In genomic region chr17:73942268-73942962, GRCm38 (mm10) we compare ENCODE assay signal across 9 mouse cellular contexts. TPM values are rescaled to one million over a fixed set of nuclear protein-coding genes. Genes with fewer than 3 reads are reported as not detected.
A peak's percentile ranks its signal among the peaks of the same experiment; 100 is the strongest.
DNase-seq lines count a peak whose midpoint lies in the region; ATAC-seq and TF ChIP-seq lines count a peak whose summit lies in the region.
"Had no signal": no experiment of that assay in that cellular context is flagged by ENCODE, and none has a peak within 500 bp of the region (broad histone marks: within the 10 kb centered on the region; RNA-seq: fewer than 3 reads in every experiment).

No protein-coding gene starts in this region.

- no peak for DNase-seq in lung, adult 2 months
- DNase-seq in lung, postnatal 4 days: no peak
- peak; percentile 70 for DNase-seq in adrenal gland, postnatal 14 days
- DNase-seq in intestine, embryonic 14.5 days (ENCODE audit: low spot score): peak; percentile 67
- no peak for DNase-seq in spleen, postnatal 4 days (ENCODE audit: low spot score in 2 of 2)
- no peak for DNase-seq in midbrain, postnatal 0 days (ENCODE audit: low spot score)
- no peak for DNase-seq in right cerebral cortex, postnatal 25 days

- H3K27me3 ChIP-seq in intestine, embryonic 14.5 days (replicated peaks; ENCODE audit: control insufficient read depth, insufficient read depth, low read length): no peaks in the 10 kb centered on the region
- H3K27me3 ChIP-seq in small intestine, adult 2 months (ENCODE audit: control insufficient read depth, insufficient read depth, low read length): no peaks in the 10 kb centered on the region
- no peaks in the 10 kb centered on the region for H3K27me3 ChIP-seq in midbrain, postnatal 0 days (ENCODE audit: insufficient read depth, low read length)
- H3K27me3 ChIP-seq: limb, embryonic 15.5 days had no signal

- H3K27ac ChIP-seq in intestine, embryonic 14.5 days (ENCODE audit: low read depth): peak overlapping the region; percentile 16; the same call in 1 of the 2 replicates
- peak overlapping the region; percentile 98 for H3K27ac ChIP-seq in small intestine, adult 2 months (ENCODE audit: insufficient read depth, low read depth, low read length)
- no peak overlapping the region for H3K27ac ChIP-seq in midbrain, postnatal 0 days (ENCODE audit: low read depth, low read length)
- H3K27ac ChIP-seq: limb, embryonic 15.5 days had no signal

- H3K4me3 ChIP-seq in lung, adult 2 months (replicated peaks; ENCODE audit: extremely low read depth, low read depth, low read length): peak overlapping the region; percentile 55
- no peak overlapping the region for H3K4me3 ChIP-seq in intestine, embryonic 14.5 days (ENCODE audit: low read depth, low read length)
- peak overlapping the region; percentile 13; the same call in 1 of the 2 replicates for H3K4me3 ChIP-seq in small intestine, adult 2 months (ENCODE audit: low read depth, low read length)
- H3K4me3 ChIP-seq in midbrain, postnatal 0 days (ENCODE audit: low read depth, low read length): no peak overlapping the region
- H3K4me3 ChIP-seq: limb, embryonic 15.5 days had no signal

- no peak overlapping the region for H3K9ac ChIP-seq in intestine, embryonic 14.5 days (ENCODE audit: low read length)
- no peak overlapping the region for H3K9ac ChIP-seq in midbrain, postnatal 0 days (replicated peaks; ENCODE audit: low read length, poor library complexity, severe bottlenecking)
- H3K9ac ChIP-seq: limb, embryonic 15.5 days had no signal

- ATAC-seq in intestine, embryonic 14.5 days (replicated peaks; ENCODE audit: low FRiP score, low TSS enrichment, low read depth): peak; percentile 77
- no peak for ATAC-seq in midbrain, postnatal 0 days (ENCODE audit: low FRiP score)

- H3K9me3 ChIP-seq in intestine, embryonic 14.5 days (ENCODE audit: control insufficient read depth, low read length): no peaks in the 10 kb centered on the region
- H3K9me3 ChIP-seq in midbrain, postnatal 0 days (ENCODE audit: low read length): no peaks in the 10 kb centered on the region
- H3K9me3 ChIP-seq: limb, embryonic 15.5 days had no signal

- H3K36me3 ChIP-seq in intestine, embryonic 14.5 days (ENCODE audit: control insufficient read depth, insufficient read depth, low read length): no peaks in the 10 kb centered on the region
- H3K36me3 ChIP-seq in small intestine, adult 2 months (ENCODE audit: control insufficient read depth, insufficient read depth, low read length): peaks cover 57% of the 10 kb centered on the region
- no peaks in the 10 kb centered on the region for H3K36me3 ChIP-seq in midbrain, postnatal 0 days (ENCODE audit: insufficient read depth, low read length)
- H3K36me3 ChIP-seq: limb, embryonic 15.5 days had no signal

- no peak for TF ChIP-seq CTCF in lung, adult 2 months (IDR thresholded peaks at IDR 0.05; ENCODE audit: insufficient read depth, low read length)
- no peak for TF ChIP-seq CTCF in small intestine, adult 2 months (IDR thresholded peaks at IDR 0.05; ENCODE audit: extremely low read depth, insufficient read length, insufficient replicate concordance, low read depth, low read length)
- TF ChIP-seq CTCF in midbrain, postnatal 0 days (IDR thresholded peaks at IDR 0.05): no peak

- H3K4me2 ChIP-seq in intestine, embryonic 14.5 days (ENCODE audit: low read length): no peak overlapping the region
- no peak overlapping the region for H3K4me2 ChIP-seq in midbrain, postnatal 0 days (ENCODE audit: low read depth, low read length, poor library complexity, severe bottlenecking)
- H3K4me2 ChIP-seq: limb, embryonic 15.5 days had no signal

- H3K4me1 ChIP-seq in lung, adult 2 months (ENCODE audit: control insufficient read depth, insufficient read depth, low read length): peaks cover 26% of the 10 kb centered on the region
- no peaks in the 10 kb centered on the region for H3K4me1 ChIP-seq in intestine, embryonic 14.5 days (replicated peaks; ENCODE audit: control insufficient read depth, insufficient read depth, low read length)
- peaks cover 34% of the 10 kb centered on the region for H3K4me1 ChIP-seq in small intestine, adult 2 months (ENCODE audit: control insufficient read depth, insufficient read depth, insufficient read length, low read length)
- no peaks in the 10 kb centered on the region for H3K4me1 ChIP-seq in midbrain, postnatal 0 days (ENCODE audit: insufficient read depth, low read length)
- H3K4me1 ChIP-seq: limb, embryonic 15.5 days had no signal

- 2% methylated on average over 3 of the region's 3 CpGs for WGBS in lung, adult 2 months
- 71% methylated on average over 3 of the region's 3 CpGs for WGBS in intestine, embryonic 14.5 days
- WGBS in small intestine, adult 2 months: 4% methylated on average over 3 of the region's 3 CpGs
- WGBS in midbrain, postnatal 0 days: 89% methylated on average over 3 of the region's 3 CpGs

- peak; percentile 21; the same call in 1 of the 2 replicates for TF ChIP-seq POLR2A in lung, adult 2 months (IDR thresholded peaks at IDR 0.05; ENCODE audit: borderline replicate concordance, extremely low read depth, low read depth, low read length)
- TF ChIP-seq POLR2A in small intestine, adult 2 months (IDR thresholded peaks at IDR 0.05; ENCODE audit: low read depth, low read length): no peak

RNA-seq across cellular contexts. Expression of gene Xdh, which starts 7.6 kb away (rescaled TPM):
- polyA plus RNA-seq in lung, adult 2 months (2012; rRNA removed): 141 and 150 TPM in 2 replicates
- total RNA-seq in adrenal gland, postnatal 14 days (2021): 210 and 252 TPM in 2 replicates
- 0.96 and 1.3 TPM in 2 replicates for polyA plus RNA-seq in intestine, embryonic 14.5 days (2014; fragmentation: Nextera tagmentation; extraction: Ambion mirVana)
- 185 and 248 TPM in 2 replicates for polyA plus RNA-seq in small intestine, adult 2 months (2012; rRNA removed)
- 0.14 and 0.55 TPM in 2 replicates for total RNA-seq in midbrain, postnatal 0 days (2014; rRNA removed)
- polyA plus RNA-seq in midbrain, postnatal 0 days (2015; fragmentation: Nextera tagmentation; extraction: Ambion mirVana): 0.38 and 0.59 TPM in 2 replicates

Comparison
In these comparisons a context has a peak if more than half of its experiments do, and no peak if none do; other contexts are left out.
1. DNase-seq: peak in adrenal gland, postnatal 14 days (single experiment) and intestine, embryonic 14.5 days (single experiment); none in lung, adult 2 months (single experiment), lung, postnatal 4 days (0 of 2), spleen, postnatal 4 days (0 of 2), midbrain, postnatal 0 days (single experiment) and right cerebral cortex, postnatal 25 days (single experiment).
2. H3K4me3 ChIP-seq: peak in lung, adult 2 months (single experiment) and small intestine, adult 2 months (single experiment); none in intestine, embryonic 14.5 days (single experiment) and midbrain, postnatal 0 days (single experiment).
3. RNA of gene Xdh, which starts 7.6 kb away (polyA plus RNA-seq): 185 to 248 TPM in small intestine, adult 2 months and 141 to 150 TPM in lung, adult 2 months; 0.96 to 1.3 TPM in intestine, embryonic 14.5 days and 0.38 to 0.59 TPM in midbrain, postnatal 0 days; every median in the first group is over 10 times any median in the second.